Mouse (Mus musculus): ENCODE results near the gene Pih1d3. TPM values are rescaled to one million over a fixed set of nuclear protein-coding genes. Genes with fewer than 3 reads are reported as not detected.

The Pih1d3 gene
- total RNA-seq (2017) = not detected in 2 replicates

DNA sequence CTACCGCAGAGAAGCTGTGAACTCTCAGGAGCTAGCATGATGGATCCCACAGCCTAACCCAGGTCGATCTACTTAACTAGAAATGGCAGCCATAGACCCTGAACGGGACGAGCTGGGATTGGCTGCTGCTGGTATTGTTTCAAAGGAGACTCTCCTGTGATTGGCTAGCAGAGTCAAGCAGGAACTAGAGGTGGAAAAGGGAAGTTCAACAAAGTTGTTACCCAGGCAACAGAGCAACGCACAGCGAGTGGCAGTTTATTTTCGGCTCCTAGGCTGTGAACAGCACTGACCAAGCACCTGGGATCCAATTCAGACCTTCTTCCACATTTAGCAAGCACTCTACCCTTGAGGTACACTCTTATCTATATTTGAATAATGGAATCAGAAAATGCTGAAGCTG, at the start of gene Pih1d3, which contains the start of gene 4931428L18Rik:
Gene Pih1d3, plus strand, starts transcription at position 275 of the 400 bp plus-strand sequence.
Gene 4931428L18Rik, minus strand, starts transcription at position 121 of the 400 bp plus-strand sequence.
- ATAC-seq (ENCODE audit: extremely low read depth, insufficient number of reproducible peaks, low FRiP score, poor library complexity, severe bottlenecking) = no peak

DNA sequence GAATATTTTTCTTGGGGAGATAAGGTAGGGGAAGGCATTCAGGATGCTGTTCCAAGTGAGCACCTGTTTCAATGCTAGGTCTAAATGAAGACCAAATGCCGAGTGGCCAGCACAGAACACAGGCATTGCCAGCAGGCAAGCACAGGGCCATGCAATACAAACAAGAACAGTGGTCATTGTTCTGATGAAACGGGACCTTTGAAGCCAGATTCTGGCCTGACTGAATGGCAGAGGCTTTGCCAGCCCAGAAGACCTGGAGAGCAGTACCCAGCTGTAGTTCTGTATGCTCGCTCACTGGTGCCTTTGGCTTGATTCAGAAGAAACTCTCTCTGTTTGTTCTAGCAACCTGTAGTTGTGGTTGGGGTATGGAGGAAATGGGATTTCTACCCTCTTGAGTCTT, 47.2 kb upstream of the Pih1d3 start:
- ATAC-seq (ENCODE audit: extremely low read depth, insufficient number of reproducible peaks, low FRiP score, poor library complexity, severe bottlenecking) = no peak

DNA sequence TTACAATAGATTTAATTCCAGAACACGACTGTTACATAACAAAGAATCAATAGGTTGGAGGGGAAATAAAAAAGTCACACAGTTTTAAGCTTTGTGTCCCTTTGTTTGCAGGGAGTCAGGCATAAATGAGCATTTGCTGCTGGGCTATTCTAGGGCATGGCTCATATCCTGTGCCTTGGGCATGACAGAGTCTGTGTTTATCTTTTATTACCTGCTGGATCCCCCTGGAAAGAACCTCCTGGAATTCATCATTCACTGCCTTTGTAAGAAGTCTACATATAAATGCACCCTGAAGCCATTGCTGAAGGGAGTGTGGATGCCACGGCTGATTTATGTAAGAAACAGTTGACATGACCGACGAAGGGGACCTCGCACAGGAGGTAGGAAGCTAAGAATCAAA, 46.5 kb upstream of the Pih1d3 start, which contains the start of gene Lgsn:
Gene Lgsn, plus strand, starts transcription at position 301 of the 400 bp plus-strand sequence.
- ATAC-seq (ENCODE audit: extremely low read depth, insufficient number of reproducible peaks, low FRiP score, poor library complexity, severe bottlenecking) = no peak

DNA sequence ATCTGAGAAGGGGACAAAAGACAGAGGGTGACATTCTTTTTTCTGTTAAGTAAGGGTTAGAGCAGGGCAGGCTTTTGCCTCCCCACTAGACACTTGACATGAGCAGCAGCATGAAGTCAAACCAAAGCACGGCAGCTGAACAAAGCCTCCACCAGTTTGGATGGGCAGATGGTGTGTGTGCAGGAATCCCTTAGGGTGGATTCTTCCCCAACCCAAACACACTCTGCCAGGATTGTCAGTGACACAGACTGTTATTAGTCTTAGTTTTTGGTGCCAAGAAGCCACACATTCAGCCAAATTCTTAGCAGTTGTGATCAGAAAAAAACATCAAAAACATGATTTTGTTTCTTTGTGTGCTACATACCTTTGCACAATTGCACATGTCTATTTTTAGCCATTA, 44.4 kb upstream of the Pih1d3 start:
- no peak for ATAC-seq (ENCODE audit: extremely low read depth, insufficient number of reproducible peaks, low FRiP score, poor library complexity, severe bottlenecking)

DNA sequence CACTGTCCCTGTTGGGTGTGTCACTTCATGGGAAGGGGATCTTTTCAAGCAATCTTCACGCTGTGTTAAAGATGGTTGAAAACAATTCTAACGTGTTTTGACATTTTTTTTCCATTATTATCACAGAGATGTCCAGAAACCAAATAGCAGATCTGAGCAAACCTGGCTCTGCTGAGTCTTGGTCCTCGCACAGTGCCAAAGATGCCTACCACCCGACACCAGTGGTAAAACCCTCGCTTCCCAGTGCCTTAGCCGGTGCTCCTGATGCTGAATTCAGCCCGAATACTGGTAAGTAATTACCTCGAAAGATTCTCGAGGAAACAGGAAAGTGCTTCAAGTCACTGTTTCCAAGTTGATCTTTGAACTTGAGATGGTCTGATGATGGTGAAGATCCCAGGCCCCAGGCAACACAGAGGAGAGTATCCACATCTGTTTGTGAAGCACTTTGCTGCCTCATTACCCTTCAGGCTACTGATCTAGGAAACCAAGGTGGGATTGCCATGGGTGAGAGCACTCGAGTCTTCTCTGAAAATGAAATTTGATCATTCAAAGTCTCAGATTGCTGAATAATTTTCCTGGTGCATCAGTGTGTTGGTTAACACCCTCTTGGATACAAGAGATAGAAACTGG, 32.3 kb upstream of the Pih1d3 start:
- no peak for ATAC-seq (ENCODE audit: extremely low read depth, insufficient number of reproducible peaks, low FRiP score, poor library complexity, severe bottlenecking)

DNA sequence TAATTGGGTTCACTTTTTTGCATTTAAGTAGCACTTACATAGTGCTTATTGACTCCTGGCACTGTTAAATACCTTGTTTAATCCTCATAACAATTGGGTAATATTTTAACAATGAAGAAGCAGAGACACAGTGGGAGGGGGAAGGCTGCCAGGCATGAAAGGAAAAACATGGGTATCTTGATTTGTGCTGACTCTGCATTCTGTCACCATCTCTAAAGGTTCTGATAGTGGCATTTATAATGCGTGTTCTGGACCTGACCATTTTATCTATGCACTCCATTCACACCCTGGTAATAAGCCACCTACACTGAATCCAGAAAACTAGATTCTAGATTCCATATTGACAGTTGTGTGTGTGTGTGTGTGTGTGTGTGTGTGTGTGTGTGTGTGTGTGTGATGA, 27.0 kb upstream of the Pih1d3 start:
- ATAC-seq (ENCODE audit: extremely low read depth, insufficient number of reproducible peaks, low FRiP score, poor library complexity, severe bottlenecking) = no peak

DNA sequence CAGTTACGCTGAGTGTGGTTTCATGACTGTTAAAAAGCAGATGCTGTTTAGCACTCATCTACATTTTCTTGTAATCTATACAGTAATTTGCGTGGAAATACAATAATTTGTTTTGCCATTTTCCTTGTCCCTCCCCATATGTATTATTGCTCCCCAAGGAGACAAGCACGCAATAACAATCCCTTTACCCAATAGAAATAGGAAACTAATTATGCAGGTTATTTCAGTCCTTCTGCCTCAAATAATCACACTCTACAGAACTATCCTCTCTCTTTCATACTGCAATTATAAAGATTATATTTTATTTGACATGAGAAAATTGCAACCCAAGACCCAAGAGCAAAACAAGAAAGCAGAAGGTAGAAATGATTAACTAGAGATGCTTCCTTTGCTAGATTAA, 25.7 kb upstream of the Pih1d3 start:
- no peak for ATAC-seq (ENCODE audit: extremely low read depth, insufficient number of reproducible peaks, low FRiP score, poor library complexity, severe bottlenecking)

DNA sequence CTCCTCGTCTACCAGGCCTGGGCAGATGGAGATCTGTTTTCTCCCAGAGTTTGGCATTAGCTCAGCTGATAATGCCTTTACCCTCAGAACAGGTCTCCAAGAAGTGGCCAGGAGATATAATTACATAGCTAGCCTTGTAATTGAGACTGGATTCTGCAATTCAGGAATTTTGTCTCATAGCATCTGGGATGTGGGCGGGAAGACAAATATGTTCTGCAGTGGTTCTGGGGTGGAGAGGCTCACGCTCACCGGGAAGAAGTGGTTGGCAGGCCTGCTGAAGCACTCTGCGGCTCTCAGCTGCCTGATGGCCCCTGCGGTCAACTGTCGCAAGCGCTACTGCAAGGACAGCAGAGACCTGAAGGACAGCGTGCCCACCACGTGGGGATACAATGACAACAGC, 18.9 kb upstream of the Pih1d3 start:
- no peak for ATAC-seq (ENCODE audit: extremely low read depth, insufficient number of reproducible peaks, low FRiP score, poor library complexity, severe bottlenecking)

DNA sequence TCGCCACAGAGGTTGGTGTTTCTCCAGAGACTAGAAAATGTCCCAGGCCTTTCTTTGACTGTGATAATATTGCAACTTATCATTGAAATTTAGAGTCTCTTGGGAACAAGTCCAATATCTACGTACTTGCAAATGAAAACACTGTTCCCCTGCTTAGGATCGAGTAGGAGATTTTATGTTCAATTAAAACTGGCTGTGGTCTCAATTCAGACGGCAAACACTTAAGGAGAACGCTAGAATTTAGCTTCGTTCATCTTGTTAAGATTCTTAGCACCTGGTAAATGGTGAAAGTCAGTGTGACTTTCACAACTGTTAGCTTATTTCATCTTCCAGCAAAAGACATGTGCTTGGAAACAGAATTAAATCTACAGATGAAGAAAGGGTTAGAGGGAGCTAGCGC, 17.3 kb upstream of the Pih1d3 start:
- no peak for ATAC-seq (ENCODE audit: extremely low read depth, insufficient number of reproducible peaks, low FRiP score, poor library complexity, severe bottlenecking)

DNA sequence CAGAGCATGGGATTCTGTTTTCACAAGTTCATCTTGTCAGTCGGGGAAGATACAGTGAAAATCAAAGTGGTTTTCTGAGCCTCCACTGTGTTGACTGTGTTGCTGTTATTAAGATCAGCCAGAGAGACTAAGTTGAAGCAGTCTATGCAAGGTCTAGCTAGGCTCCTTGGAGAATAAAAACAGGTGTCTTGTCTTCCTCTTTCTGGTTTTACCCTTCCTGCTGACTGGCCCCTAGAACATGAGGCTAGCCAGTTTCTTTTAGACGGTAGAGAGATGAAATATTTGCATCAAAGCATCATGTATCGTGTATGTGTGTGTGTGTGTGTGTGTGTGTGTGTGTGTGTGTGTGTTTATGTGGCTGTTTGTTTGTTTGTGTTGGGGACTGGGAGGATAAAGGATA, 16.9 kb upstream of the Pih1d3 start:
- no peak for ATAC-seq (ENCODE audit: extremely low read depth, insufficient number of reproducible peaks, low FRiP score, poor library complexity, severe bottlenecking)

DNA sequence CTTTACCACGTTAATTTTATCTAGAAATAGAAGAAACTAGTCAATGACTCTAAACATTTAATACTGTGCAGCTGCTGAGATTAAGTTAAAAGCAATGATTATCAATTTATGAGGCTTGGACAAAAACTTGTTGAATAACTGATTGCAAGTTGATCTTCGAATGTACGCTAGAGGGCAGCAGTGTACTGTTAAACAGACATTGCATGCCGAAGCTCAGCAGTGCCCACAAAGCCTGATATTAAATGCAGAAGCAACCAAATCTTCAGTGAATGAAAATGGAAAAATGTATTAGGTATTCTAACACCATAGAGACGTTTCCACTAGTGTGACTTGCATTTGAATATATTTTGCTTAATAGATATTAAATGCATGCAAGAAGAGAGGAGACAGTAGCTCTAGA, 12.5 kb upstream of the Pih1d3 start:
- 0 out of 2 replicates have a peak, but pooled peaks have one; percentile 26 for ATAC-seq (ENCODE audit: extremely low read depth, insufficient number of reproducible peaks, low FRiP score, poor library complexity, severe bottlenecking)

DNA sequence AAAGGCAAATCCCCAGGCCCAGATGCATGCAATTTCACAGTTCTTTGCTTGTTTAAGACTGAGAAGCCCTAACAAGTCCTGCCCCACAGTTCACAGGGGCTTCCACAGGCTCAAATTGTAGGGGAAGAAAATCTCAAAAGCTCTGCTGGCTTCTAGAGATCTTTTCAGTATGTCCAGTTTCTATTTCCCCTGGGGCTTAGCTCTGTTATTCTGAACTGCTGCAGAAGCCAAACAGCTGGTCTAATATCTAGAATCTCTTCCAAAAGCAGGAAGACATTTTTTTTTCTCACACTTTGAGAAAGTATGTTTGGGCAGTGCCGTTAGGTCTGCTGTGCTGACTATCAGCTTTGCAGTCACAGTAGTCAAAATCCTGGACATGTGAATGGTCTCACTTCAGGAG, 7.8 kb upstream of the Pih1d3 start:
- ATAC-seq (ENCODE audit: extremely low read depth, insufficient number of reproducible peaks, low FRiP score, poor library complexity, severe bottlenecking) = no peak

DNA sequence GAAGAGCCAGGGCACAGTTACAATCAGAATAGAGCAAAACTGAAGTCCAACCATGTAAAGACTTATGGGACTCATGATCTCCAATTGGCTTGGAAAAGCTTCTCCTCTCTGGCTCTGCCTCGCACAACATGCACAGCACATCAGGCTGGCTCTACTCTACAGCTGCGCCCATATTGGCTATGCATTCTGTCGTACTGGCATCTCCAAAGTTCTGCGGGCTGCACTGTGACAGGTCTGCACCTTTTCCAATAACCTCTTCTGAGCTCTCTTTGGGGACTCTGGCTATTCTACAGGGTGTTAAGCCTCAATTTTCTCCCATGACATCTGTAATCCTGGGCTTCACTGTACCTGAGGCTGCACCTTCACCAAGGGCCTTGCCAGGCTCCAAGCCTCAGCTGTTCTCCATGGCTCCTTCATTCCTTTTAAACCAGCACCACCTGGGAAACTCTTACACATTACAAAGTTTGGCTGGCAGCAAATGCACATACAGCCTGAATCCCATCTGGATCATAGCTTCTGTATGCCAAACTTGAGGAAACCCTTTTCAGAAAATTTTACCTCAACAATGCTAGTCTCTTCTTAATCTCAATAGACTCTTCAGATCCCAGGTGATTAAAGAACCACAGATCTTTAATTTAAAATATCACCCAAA, 1.9 kb upstream of the Pih1d3 start:
- ATAC-seq (ENCODE audit: extremely low read depth, insufficient number of reproducible peaks, low FRiP score, poor library complexity, severe bottlenecking) = no peak

DNA sequence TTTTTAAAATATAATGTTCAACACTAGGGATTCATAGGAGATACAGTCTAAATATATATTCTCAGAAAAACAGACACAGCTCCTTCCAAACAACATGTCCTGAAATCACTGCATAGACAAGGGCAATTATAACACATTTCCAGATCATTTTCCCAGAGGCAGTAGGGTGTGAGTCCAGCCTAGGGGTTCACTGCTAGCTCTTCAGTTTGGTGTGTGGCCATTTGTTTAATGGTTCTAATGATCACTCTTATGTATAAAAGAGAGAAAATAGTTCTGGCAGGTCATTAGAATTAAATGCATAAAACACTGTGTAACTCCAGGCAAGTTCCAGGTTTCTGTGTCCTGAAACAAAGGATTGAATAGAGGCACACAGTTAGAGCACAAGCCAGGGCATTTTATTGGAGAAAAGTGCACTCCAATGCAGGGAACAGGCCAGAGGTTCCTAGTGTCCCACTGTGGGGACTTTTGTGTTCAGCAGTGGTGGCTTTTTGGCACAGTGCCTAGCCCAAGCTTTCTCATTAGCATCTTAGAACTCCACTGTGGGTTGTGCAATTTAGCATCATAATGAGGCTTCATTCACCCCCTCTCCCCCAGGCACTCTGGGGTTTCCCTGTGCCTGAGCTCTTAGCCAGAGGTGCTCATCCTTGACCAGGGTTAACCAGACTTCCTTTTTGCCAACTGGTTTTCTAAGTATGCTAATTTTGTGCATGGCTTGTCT, 10.8 kb downstream of the Pih1d3 start:
- no peak for ATAC-seq (ENCODE audit: extremely low read depth, insufficient number of reproducible peaks, low FRiP score, poor library complexity, severe bottlenecking)

DNA sequence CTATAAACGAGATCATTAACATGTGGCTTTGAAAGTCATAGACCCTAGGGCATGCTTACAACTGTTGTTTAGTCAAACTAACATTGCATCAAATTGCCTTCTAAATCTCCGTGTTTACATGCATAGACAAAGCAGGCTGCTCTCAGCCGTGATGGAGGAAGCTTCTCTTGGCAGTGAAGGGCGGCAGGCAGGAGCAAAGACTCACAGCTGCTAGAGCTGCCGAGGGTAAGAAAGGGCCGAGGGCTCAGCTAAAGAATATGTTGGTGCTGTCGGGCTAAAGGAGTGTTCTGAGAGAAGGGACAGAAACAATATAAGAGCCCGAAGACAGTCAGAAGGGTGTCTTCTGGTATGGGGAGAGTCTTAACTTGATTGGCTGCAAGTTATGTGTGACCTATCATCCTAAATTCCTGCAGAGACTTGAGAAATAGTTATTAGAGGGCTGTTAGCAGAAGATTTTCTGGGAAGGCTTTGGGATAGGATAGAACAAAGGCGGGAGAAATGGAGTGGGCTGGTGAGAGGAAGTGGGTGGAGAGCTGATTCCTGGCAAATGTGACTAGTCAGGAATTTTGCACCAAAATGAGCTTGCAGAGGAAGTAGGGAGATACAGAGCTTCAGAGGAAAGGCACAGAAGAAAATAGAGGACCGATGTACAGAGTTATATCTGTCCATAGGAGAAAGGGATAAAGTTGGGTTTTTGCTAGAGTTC, 37.7 kb downstream of the Pih1d3 start:
- no peak for ATAC-seq (ENCODE audit: extremely low read depth, insufficient number of reproducible peaks, low FRiP score, poor library complexity, severe bottlenecking)

Other genes with a start within 250 kb of the Pih1d3 start
- not detected in 2 replicates for gene AC153137.1, start 244.9 kb upstream of the Pih1d3 start, total RNA-seq (2017)
- gene Lgsn, start 46.4 kb upstream of the Pih1d3 start, total RNA-seq (2017) = not detected in 2 replicates
- gene 4931428L18Rik, start 154 bp upstream of the Pih1d3 start, total RNA-seq (2017) = not detected in 2 replicates

Data from neutrophil, adult 5-6 weeks (primary cell).